Mouse (Mus musculus) testis, postnatal 10 days (tissue): ENCODE results near the gene Atxn2.

Experiments used
- DNase-seq: peaks from one replicate; pipeline ENCODE4 v3.0.0; 2021; ENCODE audit warnings: low spot score

The Atxn2 gene

GRCm38 (mm10) chr5:121766038-121766773 lies 55.1 kb downstream of the Atxn2 start:
- no peak for DNase-seq

GRCm38 (mm10) chr5:121767564-121767963 lies 56.4 kb downstream of the Atxn2 start:
- no peak for DNase-seq

GRCm38 (mm10) chr5:121769827-121770226 lies 58.7 kb downstream of the Atxn2 start:
- peak; percentile 46 for DNase-seq

GRCm38 (mm10) chr5:121771611-121772010 lies 60.5 kb downstream of the Atxn2 start:
- DNase-seq, result no peak

GRCm38 (mm10) chr5:121778485-121779119 lies 67.5 kb downstream of the Atxn2 start:
- no peak for DNase-seq

- DNase-seq, result no peak
Measured at GRCm38 (mm10) chr5:121780180-121780579, 69.0 kb downstream of the Atxn2 start.

- DNase-seq, result no peak
Measured at GRCm38 (mm10) chr5:121782467-121782866, 71.3 kb downstream of the Atxn2 start.

- DNase-seq, result peak; percentile 52
Measured at GRCm38 (mm10) chr5:121783862-121784500, 72.8 kb downstream of the Atxn2 start.

- DNase-seq, result no peak
Measured at GRCm38 (mm10) chr5:121791026-121791425, 79.9 kb downstream of the Atxn2 start.

GRCm38 (mm10) chr5:121795800-121796199 lies 84.7 kb downstream of the Atxn2 start:
- DNase-seq, result no peak

GRCm38 (mm10) chr5:121798447-121798846 lies 87.3 kb downstream of the Atxn2 start:
- DNase-seq, result no peak

GRCm38 (mm10) chr5:121807186-121807585 lies 96.0 kb downstream of the Atxn2 start:
- no peak for DNase-seq

GRCm38 (mm10) chr5:121808202-121808601 lies 97.1 kb downstream of the Atxn2 start:
- DNase-seq, result no peak

- DNase-seq, result peak; percentile 61
Measured at GRCm38 (mm10) chr5:121809667-121810224, 98.6 kb downstream of the Atxn2 start.

GRCm38 (mm10) chr5:121810331-121811151 lies 99.4 kb downstream of the Atxn2 start:
- DNase-seq, result peak; percentile 42

- peak; percentile 30 for DNase-seq
Measured at GRCm38 (mm10) chr5:121811485-121811931, 100.4 kb downstream of the Atxn2 start.

GRCm38 (mm10) chr5:121812526-121813243 lies 101.5 kb downstream of the Atxn2 start:
- DNase-seq, result peak; percentile 33

GRCm38 (mm10) chr5:121813744-121814143 lies 102.6 kb downstream of the Atxn2 start:
- DNase-seq, result peak; percentile 38

GRCm38 (mm10) chr5:121815067-121815466 lies 103.9 kb downstream of the Atxn2 start:
- DNase-seq, result peak; percentile 68

GRCm38 (mm10) chr5:121815867-121816380 lies 104.8 kb downstream of the Atxn2 start:
- DNase-seq, result peak; percentile 38

- peak; percentile 31 for DNase-seq
Measured at GRCm38 (mm10) chr5:121816611-121817010, 105.5 kb downstream of the Atxn2 start.
